Comparison of ENCODE assay signal across 8 mouse cellular contexts in genomic region chr13:83987746-83988423, GRCm38 (mm10).
DNase-seq lines count a peak whose midpoint lies in the region; ATAC-seq lines count a peak whose summit lies in the region.

No protein-coding gene starts in this region.

- H3K36me3 ChIP-seq in forebrain, embryonic 16.5 days (ENCODE audit: control insufficient read depth, insufficient read depth), result no peaks in the 10 kb centered on the region

- peak; percentile 19 for DNase-seq in embryo, embryonic 10 days (ENCODE audit: low spot score)
- DNase-seq in embryo, embryonic 9.5 days (ENCODE audit: extremely low spot score), result no peak
- DNase-seq in layer of hippocampus, postnatal 10 days (ENCODE audit: low spot score in 2 of 2), result peak; percentile 64 to 67
- DNase-seq in neural tube, embryonic 10.5 days (ENCODE audit: extremely low spot score, low spot score), result peak; percentile 33
- DNase-seq in thymus, postnatal 10 days (ENCODE audit: low spot score in 2 of 2), result no peak
- no peak for DNase-seq in kidney, adult 11 months

- ATAC-seq in forebrain, embryonic 16.5 days, result peak; percentile 84
- ATAC-seq in granulocyte monocyte progenitor cell, adult 5-6 weeks (replicated peaks; ENCODE audit: poor library complexity, severe bottlenecking), result no peak

- H3K4me1 ChIP-seq in forebrain, embryonic 16.5 days (replicated peaks; ENCODE audit: control insufficient read depth, insufficient read depth, low read length), result peaks cover 22% of the 10 kb centered on the region

- no peaks in the 10 kb centered on the region for H3K9me3 ChIP-seq in forebrain, embryonic 16.5 days (ENCODE audit: control insufficient read depth, low read length)

- peak overlapping the region; percentile 18; the same call in 1 of the 2 replicates for H3K9ac ChIP-seq in forebrain, embryonic 16.5 days (replicated peaks; ENCODE audit: low read depth, low read length)

- peak overlapping the region; percentile 87 for H3K27ac ChIP-seq in forebrain, embryonic 16.5 days (ENCODE audit: low read length)

- WGBS in forebrain, embryonic 16.5 days, result 3% methylated on average over 11 of the region's 11 CpGs

- H3K27me3 ChIP-seq in forebrain, embryonic 16.5 days (replicated peaks; ENCODE audit: control insufficient read depth, insufficient read depth, low read length), result no peaks in the 10 kb centered on the region

- H3K4me2 ChIP-seq in forebrain, embryonic 16.5 days (ENCODE audit: low read length), result peak overlapping the region; percentile 55

- peak overlapping the region; percentile 33 for H3K4me3 ChIP-seq in forebrain, embryonic 16.5 days (replicated peaks; ENCODE audit: low read length)

Comparison
In these comparisons a context has a peak if more than half of its experiments do, and no peak if none do; other contexts are left out.
1. DNase-seq: peak in embryo, embryonic 10 days (single experiment), layer of hippocampus, postnatal 10 days (2 of 2) and neural tube, embryonic 10.5 days (single experiment); none in embryo, embryonic 9.5 days (single experiment), thymus, postnatal 10 days (0 of 2) and kidney, adult 11 months (single experiment).